Mouse (Mus musculus) ES-E14 (cell line): ENCODE data around the gene Cmip.

Experiments
- CHD2 ChIP-seq: IDR thresholded peaks from 2 replicates; pipeline ENCODE4 v1.6.1; 2014; ENCODE audit warnings: mild to moderate bottlenecking, low read depth, low read length, inconsistent platforms
- MAFK ChIP-seq: IDR thresholded peaks from 2 replicates; pipeline ENCODE4 v1.6.1; 2014; ENCODE audit warnings: mild to moderate bottlenecking, low read depth, low read length, inconsistent platforms; ENCODE audit not compliant: insufficient read depth

- no peak for TF ChIP-seq CHD2
- no peak for TF ChIP-seq MAFK
Observed at GRCm38 (mm10) chr8:117294812-117295211, 37.9 kb downstream of the Cmip start.
